Mouse (Mus musculus): ENCODE results near the gene Josd1. TPM values are rescaled to one million over a fixed set of nuclear protein-coding genes. Genes with fewer than 3 reads are reported as not detected.

The Josd1 gene
- total RNA-seq (2023), result 10 to 100 TPM; 18.6 to 22.5 TPM

DNA sequence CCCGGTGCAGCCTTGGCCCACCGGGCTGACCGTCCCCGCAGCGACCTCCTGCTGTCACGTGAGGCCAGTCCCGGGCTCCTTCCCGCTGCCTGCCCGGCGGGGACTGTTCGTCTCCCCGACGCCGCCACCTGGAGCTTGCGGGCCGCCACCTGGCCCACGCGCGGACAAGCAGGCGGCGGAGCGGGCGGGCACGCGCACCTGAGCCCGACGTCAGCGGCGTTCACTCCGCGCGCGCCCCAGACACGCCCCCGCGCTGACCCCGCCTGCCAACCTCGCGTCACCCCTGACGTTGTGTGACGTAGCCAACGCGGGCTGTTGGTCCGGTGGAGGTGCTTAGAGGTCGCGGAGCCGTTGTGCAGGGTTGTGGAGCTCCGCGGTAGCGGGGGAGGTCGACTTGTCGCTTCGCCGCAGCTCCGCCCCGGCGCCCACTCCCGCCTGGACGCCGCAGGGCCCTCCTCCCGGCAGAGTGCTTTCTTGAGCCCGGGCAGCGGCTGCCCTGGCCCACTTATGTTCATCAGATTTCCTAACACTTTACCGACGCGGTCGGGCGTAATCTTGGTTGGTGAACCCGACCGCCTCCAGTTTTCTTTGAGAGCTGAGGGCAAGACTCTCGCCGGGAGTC is at the start of gene Josd1:
TSS of gene Josd1 (minus strand) at position 274 of the 622 bp plus-strand sequence.

GRCm38 (mm10) chr15:79690426-79691022 is 2.8 kb upstream of the Josd1 start, which contains the start of gene Gtpbp1:
Gene Gtpbp1 (plus strand): TSS chr15:79690845.

GRCm38 (mm10) chr15:79670249-79670971 is 17.3 kb downstream of the Josd1 start, which contains the start of gene Tomm22:
Gene Tomm22 (plus strand): TSS chr15:79670861.

DNA sequence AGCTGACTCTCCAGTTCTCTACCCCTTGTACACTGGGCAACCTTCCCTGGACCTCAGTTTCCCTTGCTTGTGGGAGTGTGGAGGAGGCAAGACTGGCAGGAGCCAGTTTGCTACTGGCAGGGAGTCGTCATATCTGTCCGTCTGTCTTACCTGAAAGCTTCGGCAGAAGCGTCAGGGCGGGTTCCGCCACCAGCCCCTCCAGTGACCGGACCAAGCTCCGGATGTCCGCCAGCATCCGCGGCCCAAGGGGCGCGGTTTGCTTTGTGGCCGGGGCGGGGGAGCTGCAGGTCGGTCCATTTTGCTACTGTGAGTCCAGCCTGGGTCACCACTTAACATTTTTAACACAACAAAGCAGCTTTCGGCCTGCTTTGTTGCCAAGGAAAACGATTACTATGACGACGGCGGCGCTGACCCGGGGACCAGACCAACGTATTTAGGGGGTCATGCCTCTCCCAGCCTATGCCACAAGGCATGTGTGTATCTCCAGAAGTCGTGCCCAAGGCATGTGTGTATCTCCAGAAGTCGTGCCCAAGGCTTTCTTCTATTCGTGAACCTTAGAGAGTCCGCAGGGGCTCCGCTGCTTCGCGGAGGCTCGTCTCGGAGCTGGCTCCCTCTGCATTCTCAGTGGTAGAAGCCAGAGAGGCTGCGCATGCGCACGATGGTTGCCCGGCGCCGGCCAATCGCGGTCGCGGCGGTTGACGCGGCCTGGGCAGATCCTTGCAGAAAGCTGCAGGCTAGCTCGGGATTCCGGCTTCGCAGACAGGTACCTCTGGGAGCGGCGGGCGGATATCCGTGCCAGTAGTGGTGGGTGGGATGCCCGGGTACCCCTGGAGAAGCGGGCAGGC is 29.0 kb downstream of the Josd1 start, which contains the start of the genes Fam227a and Cby1:
TSS of gene Fam227a (minus strand) at position 426 of the 845 bp plus-strand sequence.
TSS of gene Cby1 (plus strand) at position 669 of the 845 bp plus-strand sequence.

Other genes starting within 250 kb of the Josd1 start
- 100 to 1,000 TPM; 144 to 153 TPM for gene Csnk1e, start 232.4 kb downstream of the Josd1 start, total RNA-seq (2023)
- gene Kcnj4, start 182.7 kb downstream of the Josd1 start, total RNA-seq (2023), result not detected
- gene Kdelr3, start 171.5 kb downstream of the Josd1 start, total RNA-seq (2023), result not detected
- gene Ddx17, start 141.2 kb downstream of the Josd1 start, total RNA-seq (2023), result 100 to 1,000 TPM; 237 to 241 TPM
- not detected for gene Dmc1, start 82.8 kb downstream of the Josd1 start, total RNA-seq (2023)
- gene Fam227a, start 29.0 kb downstream of the Josd1 start, total RNA-seq (2023), result under 1 TPM; 0.67 to 0.81 TPM
- 10 to 100 TPM in 1 of 2 experiments, 1 to 10 TPM in 1; 7.3 to 10.7 TPM for gene Cby1, start 28.7 kb downstream of the Josd1 start, total RNA-seq (2023)
- gene Tomm22, start 17.1 kb downstream of the Josd1 start, total RNA-seq (2023), result 10 to 100 TPM; 85.1 to 92.9 TPM
- 10 to 100 TPM; 55.9 to 67.9 TPM for gene Gtpbp1, start 2.9 kb upstream of the Josd1 start, total RNA-seq (2023)
- 100 to 1,000 TPM; 150 to 211 TPM for gene Sun2, start 54.6 kb upstream of the Josd1 start, total RNA-seq (2023)
- gene Dnal4, start 89.9 kb upstream of the Josd1 start, total RNA-seq (2023), result 10 to 100 TPM; 15.3 to 18.7 TPM
- 1 to 10 TPM; 2.5 to 3.6 TPM for gene Nptxr, start 116.8 kb upstream of the Josd1 start, total RNA-seq (2023)
- 1 to 10 TPM in 1 of 2 experiments, not detected in 1; 1.4 TPM for gene Npcd, start 146.3 kb upstream of the Josd1 start, total RNA-seq (2023)
- gene Cbx6, start 146.8 kb upstream of the Josd1 start, total RNA-seq (2023), result 1 to 10 TPM; 4.9 to 6.7 TPM
- gene Apobec3, start 203.7 kb upstream of the Josd1 start, total RNA-seq (2023), result 10 to 100 TPM; 65.2 to 79.8 TPM